Mouse (Mus musculus) cerebellum, adult 2 months (tissue): Measurements from ENCODE around the gene Lysmd3.

Source experiments
- CTCF ChIP-seq: fragments of 200-500 bp; IDR thresholded peaks from 2 replicates; pipeline ENCODE4 v1.5.1; 2011; ENCODE audit warnings: low read depth, mild to moderate bottlenecking, control low read depth, low read length, moderate library complexity, borderline replicate concordance; ENCODE audit not compliant: insufficient read depth
- POLR2A ChIP-seq: fragments of 200-500 bp; IDR thresholded peaks from 2 replicates; pipeline ENCODE4 v1.6.1; 2011; ENCODE audit warnings: low read length, control low read depth, borderline replicate concordance; ENCODE audit not compliant: insufficient read depth

- TF ChIP-seq CTCF (no peak), POLR2A (no peak)
These were observed 34.1 kb downstream of the Lysmd3 start for GRCm38 (mm10) chr13:81691606-81692005.
